Mouse (Mus musculus): ENCODE data around the gene Spg20.

The Spg20 gene

DNA sequence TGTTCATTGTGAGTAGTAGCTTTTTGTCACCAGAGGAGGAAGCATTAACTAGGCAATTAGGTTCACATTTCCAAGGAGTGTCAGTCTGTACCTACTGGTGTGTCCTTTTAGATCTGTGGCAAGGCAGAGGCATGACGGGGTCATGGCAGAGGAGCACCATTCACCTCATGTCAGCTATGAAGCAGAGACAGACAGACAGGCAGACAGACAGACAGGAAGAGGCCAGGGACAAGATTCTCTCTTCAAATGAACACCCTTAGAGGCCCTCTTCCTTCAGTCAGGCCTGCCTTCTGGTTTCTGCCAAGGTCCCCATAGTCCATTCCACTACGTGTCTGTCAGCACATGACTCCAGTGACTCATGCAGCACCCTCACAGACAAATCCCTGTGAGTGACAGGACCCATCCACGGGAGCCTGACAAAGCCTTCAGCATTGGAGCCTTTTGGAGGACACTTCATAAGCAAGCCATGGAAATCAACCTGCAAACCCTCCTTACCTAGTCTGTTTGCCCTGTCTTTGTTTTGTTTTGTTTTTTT is 10.5 kb downstream of the Spg20 start:
- no peaks in the 10 kb centered on the region for H3K4me1 ChIP-seq (replicated peaks; ENCODE audit: low read depth, low read length)
- TF ChIP-seq NANOG (IDR thresholded peaks at IDR 0.05; ENCODE audit: borderline replicate concordance, low read length) (no peak), CTCF (conservative IDR thresholded peaks at IDR 0.05; ENCODE audit: low read length) (no peak), POU5F1 (IDR thresholded peaks at IDR 0.05; ENCODE audit: borderline replicate concordance, low read length) (no peak)

DNA sequence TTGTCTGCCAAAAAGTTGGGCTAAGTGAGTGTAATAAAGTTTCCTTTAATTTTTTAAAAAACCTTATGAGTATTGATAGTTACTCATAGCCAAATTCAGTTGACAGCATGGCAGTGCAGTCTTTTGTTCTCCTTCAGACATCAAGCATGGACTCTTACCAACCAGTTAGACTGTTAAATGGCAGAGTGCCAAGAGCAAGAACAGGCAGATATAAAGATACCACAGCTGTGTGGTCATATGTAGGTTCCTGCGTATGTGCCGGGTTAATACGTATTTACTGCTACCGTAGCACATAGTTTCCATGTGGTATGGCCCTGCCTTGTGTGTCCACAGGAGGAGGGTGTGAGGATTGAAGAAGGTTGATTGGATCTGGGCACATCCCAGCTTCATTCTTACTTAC is 11.2 kb downstream of the Spg20 start:
- Histone ChIP-seq H3K4me3 (replicated peaks; ENCODE audit: low read length) (no peak overlapping the region), H3K4me1 (replicated peaks; ENCODE audit: low read depth, low read length) (no peaks in the 10 kb centered on the region), H3K27me3 (ENCODE audit: insufficient read depth, low read length) (peaks cover under 1% of the 10 kb centered on the region), H3K9me3 (ENCODE audit: low read length) (no peaks in the 10 kb centered on the region), H3K36me3 (ENCODE audit: insufficient read depth, low read length) (peaks cover 69% of the 10 kb centered on the region)
- TF ChIP-seq POU5F1 (IDR thresholded peaks at IDR 0.05; ENCODE audit: borderline replicate concordance, low read length): no peak
- no peak for TF ChIP-seq CTCF (conservative IDR thresholded peaks at IDR 0.05; ENCODE audit: low read length)
- no peak for TF ChIP-seq NANOG (IDR thresholded peaks at IDR 0.05; ENCODE audit: borderline replicate concordance, low read length)

More for the DNA sequence above, 10.5 kb downstream of the Spg20 start:
- H3K9me3 ChIP-seq (ENCODE audit: low read length): no peaks in the 10 kb centered on the region
- H3K36me3 ChIP-seq (ENCODE audit: insufficient read depth, low read length): peaks cover 68% of the 10 kb centered on the region
- H3K27me3 ChIP-seq (ENCODE audit: insufficient read depth, low read length): peaks cover 7% of the 10 kb centered on the region
- H3K4me3 ChIP-seq (replicated peaks; ENCODE audit: low read length): no peak overlapping the region

- H3K4me3 ChIP-seq (replicated peaks; ENCODE audit: low read length): no peak overlapping the region
- H3K9me3 ChIP-seq (ENCODE audit: low read length): no peaks in the 10 kb centered on the region
- peaks cover 48% of the 10 kb centered on the region for H3K36me3 ChIP-seq (ENCODE audit: insufficient read depth, low read length)
- no peaks in the 10 kb centered on the region for H3K27me3 ChIP-seq (ENCODE audit: insufficient read depth, low read length)
- H3K4me1 ChIP-seq (replicated peaks; ENCODE audit: low read depth, low read length): peaks cover 14% of the 10 kb centered on the region
- TF ChIP-seq POU5F1 (IDR thresholded peaks at IDR 0.05; ENCODE audit: borderline replicate concordance, low read length) (no peak), CTCF (conservative IDR thresholded peaks at IDR 0.05; ENCODE audit: low read length) (no peak), NANOG (IDR thresholded peaks at IDR 0.05; ENCODE audit: borderline replicate concordance, low read length) (no peak)
These were observed 17.3 kb downstream of the Spg20 start for GRCm38 (mm10) chr3:55129181-55129692.

DNA sequence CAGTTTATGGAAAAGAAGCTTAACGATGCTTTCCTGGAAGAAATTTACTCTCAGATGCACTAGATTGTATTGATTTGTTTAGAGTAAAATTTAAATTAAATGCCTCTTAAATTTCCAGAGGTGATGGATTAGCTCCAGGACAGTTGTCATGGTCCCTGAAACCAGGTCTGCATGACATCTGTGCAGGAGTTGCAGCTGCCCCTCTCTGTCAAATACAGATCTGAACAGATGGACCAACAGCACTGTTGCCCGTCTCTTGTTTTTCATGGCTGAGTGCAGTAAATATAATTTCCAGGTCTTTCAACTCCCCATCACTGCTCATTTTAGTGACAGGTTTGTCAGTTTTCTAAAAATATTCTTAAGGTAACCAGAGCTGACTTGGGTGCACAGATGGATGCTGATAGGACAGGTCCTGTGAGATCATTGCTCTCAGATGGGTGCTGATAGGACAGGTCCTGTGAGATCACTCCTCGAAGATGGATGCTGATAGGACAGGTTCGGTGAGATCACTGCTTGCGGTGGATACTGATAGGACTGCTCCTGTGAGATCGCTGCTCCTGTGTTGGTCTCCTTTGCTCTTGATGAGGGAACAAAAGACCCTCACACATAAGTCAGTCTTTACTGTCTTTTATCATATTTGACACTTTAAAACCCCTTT is 19.8 kb downstream of the Spg20 start:
- Histone ChIP-seq H3K36me3 (ENCODE audit: insufficient read depth, low read length) (peaks cover 34% of the 10 kb centered on the region), H3K4me3 (replicated peaks; ENCODE audit: low read length) (0 out of 2 replicates have a peak overlapping the region, but pooled peaks have one; percentile 23), H3K4me1 (replicated peaks; ENCODE audit: low read depth, low read length) (peaks cover 14% of the 10 kb centered on the region), H3K9me3 (ENCODE audit: low read length) (no peaks in the 10 kb centered on the region), H3K27me3 (ENCODE audit: insufficient read depth, low read length) (no peaks in the 10 kb centered on the region)
- no peak for TF ChIP-seq POU5F1 (IDR thresholded peaks at IDR 0.05; ENCODE audit: borderline replicate concordance, low read length)
- no peak for TF ChIP-seq NANOG (IDR thresholded peaks at IDR 0.05; ENCODE audit: borderline replicate concordance, low read length)
- no peak for TF ChIP-seq CTCF (conservative IDR thresholded peaks at IDR 0.05; ENCODE audit: low read length)

GRCm38 (mm10) chr3:55137039-55137438 is 25.1 kb downstream of the Spg20 start, which contains the start of gene Ccdc169:
Gene Ccdc169, plus strand, starts transcription at chr3:55137339.
- Histone ChIP-seq H3K27me3 (ENCODE audit: insufficient read depth, low read length) (no peaks in the 10 kb centered on the region), H3K36me3 (ENCODE audit: insufficient read depth, low read length) (peaks cover 3% of the 10 kb centered on the region), H3K4me1 (replicated peaks; ENCODE audit: low read depth, low read length) (peaks cover 16% of the 10 kb centered on the region), H3K4me3 (replicated peaks; ENCODE audit: low read length) (no peak within 1 kb of the TSS), H3K9me3 (ENCODE audit: low read length) (no peaks in the 10 kb centered on the region)
- no peak for TF ChIP-seq CTCF (conservative IDR thresholded peaks at IDR 0.05; ENCODE audit: low read length)
- TF ChIP-seq NANOG (IDR thresholded peaks at IDR 0.05; ENCODE audit: borderline replicate concordance, low read length): no peak
- no peak for TF ChIP-seq POU5F1 (IDR thresholded peaks at IDR 0.05; ENCODE audit: borderline replicate concordance, low read length)

GRCm38 (mm10) chr3:55139837-55140236 is 27.9 kb downstream of the Spg20 start:
- H3K9me3 ChIP-seq (ENCODE audit: low read length): no peaks in the 10 kb centered on the region
- H3K4me1 ChIP-seq (replicated peaks; ENCODE audit: low read depth, low read length): peaks cover 9% of the 10 kb centered on the region
- peak overlapping the region; percentile 53 for H3K4me3 ChIP-seq (replicated peaks; ENCODE audit: low read length)
- no peak for TF ChIP-seq POU5F1 (IDR thresholded peaks at IDR 0.05; ENCODE audit: borderline replicate concordance, low read length)
- TF ChIP-seq CTCF (conservative IDR thresholded peaks at IDR 0.05; ENCODE audit: low read length): no peak
- TF ChIP-seq NANOG (IDR thresholded peaks at IDR 0.05; ENCODE audit: borderline replicate concordance, low read length): no peak
- no peaks in the 10 kb centered on the region for H3K27me3 ChIP-seq (ENCODE audit: insufficient read depth, low read length)
- peaks cover 3% of the 10 kb centered on the region for H3K36me3 ChIP-seq (ENCODE audit: insufficient read depth, low read length)

- no peaks in the 10 kb centered on the region for H3K36me3 ChIP-seq (ENCODE audit: insufficient read depth, low read length)
- no peaks in the 10 kb centered on the region for H3K27me3 ChIP-seq (ENCODE audit: insufficient read depth, low read length)
- no peaks in the 10 kb centered on the region for H3K9me3 ChIP-seq (ENCODE audit: low read length)
- H3K4me1 ChIP-seq (replicated peaks; ENCODE audit: low read depth, low read length): peaks cover 9% of the 10 kb centered on the region
- TF ChIP-seq CTCF (conservative IDR thresholded peaks at IDR 0.05; ENCODE audit: low read length) (no peak), NANOG (IDR thresholded peaks at IDR 0.05; ENCODE audit: borderline replicate concordance, low read length) (no peak), POU5F1 (IDR thresholded peaks at IDR 0.05; ENCODE audit: borderline replicate concordance, low read length) (no peak)
- no peak overlapping the region for H3K4me3 ChIP-seq (replicated peaks; ENCODE audit: low read length)
These were observed 29.5 kb downstream of the Spg20 start for GRCm38 (mm10) chr3:55141401-55141800.

DNA sequence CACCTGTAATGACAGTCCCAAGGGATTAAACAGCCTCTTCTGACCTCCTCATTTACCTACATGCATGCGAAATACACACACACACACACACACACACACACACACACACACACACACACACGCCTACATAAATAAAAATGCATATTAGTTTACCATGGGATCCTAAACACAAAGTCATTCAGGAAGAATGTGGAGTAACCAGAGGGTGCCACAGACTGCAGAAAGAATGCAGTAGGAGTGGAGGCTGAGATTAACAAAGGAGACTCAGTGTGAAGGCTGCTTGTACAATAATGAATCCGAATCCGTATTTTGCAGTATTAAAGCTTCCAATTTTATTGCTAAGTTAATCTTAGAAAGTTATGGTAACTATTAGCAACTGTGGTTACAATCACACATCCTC is 33.0 kb downstream of the Spg20 start:
- peaks cover 5% of the 10 kb centered on the region for H3K4me1 ChIP-seq (replicated peaks; ENCODE audit: low read depth, low read length)
- no peaks in the 10 kb centered on the region for H3K9me3 ChIP-seq (ENCODE audit: low read length)
- no peaks in the 10 kb centered on the region for H3K27me3 ChIP-seq (ENCODE audit: insufficient read depth, low read length)
- no peak for TF ChIP-seq CTCF (conservative IDR thresholded peaks at IDR 0.05; ENCODE audit: low read length)
- TF ChIP-seq NANOG (IDR thresholded peaks at IDR 0.05; ENCODE audit: borderline replicate concordance, low read length): no peak
- no peak for TF ChIP-seq POU5F1 (IDR thresholded peaks at IDR 0.05; ENCODE audit: borderline replicate concordance, low read length)
- no peaks in the 10 kb centered on the region for H3K36me3 ChIP-seq (ENCODE audit: insufficient read depth, low read length)
- H3K4me3 ChIP-seq (replicated peaks; ENCODE audit: low read length): no peak overlapping the region

All from E14TG2a.4 (cell line).